Mouse (Mus musculus) kidney, postnatal 0 days (tissue): ENCODE measurements around the gene Dnm2. TPM values are rescaled to one million over a fixed set of nuclear protein-coding genes. Genes with fewer than 3 reads are reported as not detected.

Source experiments
- ATAC-seq: fragments of 200-750 bp; cut with Nextera tagmentation; replicated peaks from 2 replicates; pipeline ENCODE4 v1.8.0; 2017; ENCODE audit warnings: low read depth, moderate number of reproducible peaks, moderate TSS enrichment, moderate library complexity; ENCODE audit not compliant: low FRiP score
- DNase-seq: peaks from one replicate; pipeline ENCODE4 v3.0.0-alpha.2; 2016; ENCODE audit warnings: low spot score
- H3K27ac ChIP-seq: fragments of 300-500 bp; sonication (generic); 2 replicates; pipeline ENCODE4 v1.5.1; 2014; ENCODE audit warnings: mild to moderate bottlenecking
- H3K27me3 ChIP-seq: fragments of 300-500 bp; sonication (generic); 2 replicates; pipeline ENCODE4 v1.6.1; 2014; ENCODE audit warnings: low read length, mixed read lengths; ENCODE audit not compliant: insufficient read depth
- H3K36me3 ChIP-seq: fragments of 300-500 bp; sonication (generic); 2 replicates; pipeline ENCODE4 v1.6.1; 2014; ENCODE audit warnings: low read length, mixed read lengths; ENCODE audit not compliant: insufficient read depth
- H3K4me1 ChIP-seq: fragments of 300-500 bp; sonication (generic); replicated peaks from 2 replicates; pipeline ENCODE4 v1.6.1; 2014; ENCODE audit warnings: antibody characterized with exemption, low read length, mixed read lengths; ENCODE audit not compliant: insufficient read depth
- H3K4me2 ChIP-seq: fragments of 300-500 bp; sonication (generic); 2 replicates; pipeline ENCODE4 v1.6.1; 2014; ENCODE audit warnings: mild to moderate bottlenecking, low read length, moderate library complexity, mixed read lengths
- H3K4me3 ChIP-seq: fragments of 300-500 bp; sonication (generic); replicated peaks from 2 replicates; pipeline ENCODE4 v1.5.1; 2014; ENCODE audit warnings: low read depth, low read length
- H3K9ac ChIP-seq: fragments of 300-500 bp; sonication (generic); 2 replicates; pipeline ENCODE4 v1.6.1; 2014; ENCODE audit warnings: low read depth, low read length
- H3K9me3 ChIP-seq: fragments of 300-500 bp; sonication (generic); replicated peaks from 2 replicates; pipeline ENCODE4 v1.6.1; 2016; ENCODE audit warnings: low read length, inconsistent platforms, mixed read lengths
- CTCF ChIP-seq: IDR thresholded peaks from 2 replicates; pipeline ENCODE4 v1.5.1; 2016; ENCODE audit warnings: antibody characterized with exemption, low read depth, mild to moderate bottlenecking, moderate library complexity
- WGBS: fragments of 180-500 bp; shearing (Covaris S2); extraction: QIAGEN DNeasy Blood & Tissue Kit; methylation state at CpG from one replicate; pipeline ENCODE4 v1.1.7; 2014; 5-methylcytosine and 5-hydroxymethylcytosine counted together
- polyA plus RNA-seq: library from polyadenylated mRNA; unstranded; fragments of >200 nt; fragmentation: Nextera tagmentation; extraction: Ambion mirVana; gene quantifications from 2 replicates; pipeline ENCODE4 v1.2.1, GENCODE M21; 2015

The Dnm2 gene
- polyA plus RNA-seq: 68.0 and 68.9 TPM in 2 replicates

GRCm38 (mm10) chr9:21424631-21425555 is at the start of gene Dnm2:
TSS of gene Dnm2 (plus strand) at chr9:21424908.
- ATAC-seq (peak; percentile 98), DNase-seq (peak; percentile 99)
- no peak for TF ChIP-seq CTCF
- peak within 1 kb of the TSS; percentile 95 for H3K27ac ChIP-seq
- H3K4me1 ChIP-seq: peaks cover 21% of the 10 kb centered on the region
- under 1% methylated on average over 81 of the region's 82 CpGs for WGBS
- H3K27me3 ChIP-seq: no peaks in the 10 kb centered on the region
- peak within 1 kb of the TSS; percentile 98 for H3K4me3 ChIP-seq
- 0 out of 2 replicates have a peak, but pooled peaks cover 3% of the 10 kb centered on the region for H3K36me3 ChIP-seq
- peak within 1 kb of the TSS; percentile 95 for H3K9ac ChIP-seq
- H3K4me2 ChIP-seq: peak within 1 kb of the TSS; percentile 88
- H3K9me3 ChIP-seq: no peaks in the 10 kb centered on the region

- 77% methylated on average over 3 of the region's 3 CpGs for WGBS
- ATAC-seq (no peak), DNase-seq (no peak)
These were observed 45.5 kb upstream of the Dnm2 start for GRCm38 (mm10) chr9:21379195-21379594.

GRCm38 (mm10) chr9:21380868-21381267 is 43.8 kb upstream of the Dnm2 start:
- no peak overlapping the region for H3K9ac ChIP-seq
- no peak overlapping the region for H3K4me3 ChIP-seq
- H3K9me3 ChIP-seq: no peaks in the 10 kb centered on the region
- no peaks in the 10 kb centered on the region for H3K27me3 ChIP-seq
- no peaks in the 10 kb centered on the region for H3K4me1 ChIP-seq
- DNase-seq (no peak), ATAC-seq (no peak)
- H3K36me3 ChIP-seq: no peaks in the 10 kb centered on the region
- no peak overlapping the region for H3K4me2 ChIP-seq
- no peak overlapping the region for H3K27ac ChIP-seq
- no peak for TF ChIP-seq CTCF

More at GRCm38 (mm10) chr9:21379195-21379594, 45.5 kb upstream of the Dnm2 start:
- Histone ChIP-seq H3K9me3 (no peaks in the 10 kb centered on the region), H3K27ac (no peak overlapping the region), H3K27me3 (no peaks in the 10 kb centered on the region), H3K36me3 (no peaks in the 10 kb centered on the region), H3K4me1 (no peaks in the 10 kb centered on the region), H3K9ac (no peak overlapping the region), H3K4me3 (no peak overlapping the region), H3K4me2 (no peak overlapping the region)
- no peak for TF ChIP-seq CTCF

- H3K4me3 ChIP-seq: no peak overlapping the region
- no peak overlapping the region for H3K27ac ChIP-seq
- H3K9me3 ChIP-seq: no peaks in the 10 kb centered on the region
- ATAC-seq (no peak), DNase-seq (no peak)
- TF ChIP-seq CTCF: no peak
- H3K9ac ChIP-seq: no peak overlapping the region
- no peak overlapping the region for H3K4me2 ChIP-seq
- H3K36me3 ChIP-seq: peaks cover 13% of the 10 kb centered on the region; the same call in 1 of the 2 replicates
- no peaks in the 10 kb centered on the region for H3K27me3 ChIP-seq
- H3K4me1 ChIP-seq: no peaks in the 10 kb centered on the region
These were observed 40.7 kb upstream of the Dnm2 start for GRCm38 (mm10) chr9:21383966-21384365.

- 85% methylated on average over 10 of the region's 10 CpGs for WGBS
- ATAC-seq: no peak
- Histone ChIP-seq H3K9me3 (no peaks in the 10 kb centered on the region), H3K4me2 (no peak overlapping the region), H3K36me3 (peaks cover 90% of the 10 kb centered on the region), H3K27me3 (no peaks in the 10 kb centered on the region), H3K9ac (no peak overlapping the region), H3K4me1 (no peaks in the 10 kb centered on the region), H3K27ac (no peak overlapping the region), H3K4me3 (no peak overlapping the region)
- DNase-seq: no peak
- no peak for TF ChIP-seq CTCF
These were observed 32.0 kb upstream of the Dnm2 start for GRCm38 (mm10) chr9:21392646-21393175.

GRCm38 (mm10) chr9:21395692-21396091 is 29.0 kb upstream of the Dnm2 start:
- TF ChIP-seq CTCF: no peak
- no peak for ATAC-seq
- H3K4me3 ChIP-seq: no peak overlapping the region
- DNase-seq: no peak
- 92% methylated on average over 3 of the region's 3 CpGs for WGBS
- H3K4me2 ChIP-seq: no peak overlapping the region
- no peak overlapping the region for H3K9ac ChIP-seq
- H3K4me1 ChIP-seq: no peaks in the 10 kb centered on the region
- H3K27ac ChIP-seq: no peak overlapping the region
- H3K9me3 ChIP-seq: no peaks in the 10 kb centered on the region
- peaks cover 94% of the 10 kb centered on the region for H3K36me3 ChIP-seq
- H3K27me3 ChIP-seq: no peaks in the 10 kb centered on the region
